Mouse (Mus musculus) lung, postnatal 0 days (tissue): ENCODE results near the gene Gart.

Experiments used
- CTCF ChIP-seq: IDR thresholded peaks from 2 replicates; pipeline ENCODE4 v1.5.1; 2016; ENCODE audit warnings: antibody characterized with exemption, mild to moderate bottlenecking
- EP300 ChIP-seq: IDR thresholded peaks from 2 replicates; pipeline ENCODE4 v1.6.1; 2016; ENCODE audit warnings: antibody characterized with exemption, mild to moderate bottlenecking, control low read depth

GRCm38 (mm10) chr16:91586244-91586643, 60.5 kb downstream of the Gart start:
- TF ChIP-seq CTCF = no peak
- no peak for TF ChIP-seq EP300
